Mouse (Mus musculus) monocyte, adult 2 months (primary cell): ENCODE results near the gene Tbcc.
"Not testable (repeated sequence)": the region's sequence is repeated elsewhere in the genome, so short reads cannot be mapped to it uniquely, and the experiment has no call there.

ENCODE experiments used
- DNase-seq, 2 experiments: peaks; one replicate each; pipeline ENCODE4 v3.0.0; 2022; ENCODE audit warnings: low spot score in 2 of 2, low read depth in 1 of 2

Tbcc gene

GRCm38 (mm10) chr17:46890116-46890815 lies at the start of gene Tbcc:
TSS of gene Tbcc (plus strand) at chr17:46890684.
- peak; percentile 89 to 91 for DNase-seq

DNA sequence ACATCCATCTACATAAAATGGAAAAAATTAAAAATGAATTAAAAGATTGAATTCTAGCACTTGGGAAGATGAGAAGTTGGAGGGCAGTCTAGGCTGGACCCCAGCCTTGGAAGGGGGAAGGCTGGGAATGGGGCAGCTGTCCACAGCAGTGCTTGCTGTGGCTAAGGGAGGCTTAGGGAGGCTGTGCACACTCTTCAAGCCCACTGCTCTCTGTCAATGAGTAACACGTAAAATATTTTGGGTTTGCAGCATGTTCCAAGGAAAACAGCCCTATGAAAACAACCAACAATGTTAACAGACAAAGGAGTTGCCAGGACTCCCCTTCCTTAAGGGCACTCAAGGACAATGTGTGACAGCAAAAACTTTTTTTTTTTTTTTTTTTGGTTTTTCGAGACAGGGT lies 47.5 kb upstream of the Tbcc start:
- DNase-seq, result no peak

GRCm38 (mm10) chr17:46843716-46844115 lies 46.8 kb upstream of the Tbcc start:
- DNase-seq, result no peak

- DNase-seq, result no peak
Measured at GRCm38 (mm10) chr17:46844811-46845210, 45.7 kb upstream of the Tbcc start.

DNA sequence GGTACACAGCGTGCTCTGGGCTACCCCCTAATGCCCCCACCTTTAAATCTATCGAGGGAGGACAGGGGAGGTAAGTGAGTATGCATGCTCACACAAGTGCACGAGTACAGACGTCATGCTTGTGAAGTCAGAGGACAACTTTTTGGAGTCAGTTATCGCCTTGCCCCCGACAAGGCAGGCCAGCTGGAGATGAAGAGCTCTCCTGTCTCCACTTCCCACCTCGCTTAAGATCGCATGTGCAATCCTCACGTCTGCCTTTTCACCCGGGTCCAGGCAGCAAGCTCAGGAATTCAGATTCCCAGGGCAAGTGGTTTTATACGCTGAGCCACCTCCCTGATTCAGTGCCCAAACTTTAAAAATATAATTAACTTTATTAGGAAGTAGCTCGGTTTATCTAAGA lies 45.2 kb upstream of the Tbcc start:
- DNase-seq, result no peak

DNA sequence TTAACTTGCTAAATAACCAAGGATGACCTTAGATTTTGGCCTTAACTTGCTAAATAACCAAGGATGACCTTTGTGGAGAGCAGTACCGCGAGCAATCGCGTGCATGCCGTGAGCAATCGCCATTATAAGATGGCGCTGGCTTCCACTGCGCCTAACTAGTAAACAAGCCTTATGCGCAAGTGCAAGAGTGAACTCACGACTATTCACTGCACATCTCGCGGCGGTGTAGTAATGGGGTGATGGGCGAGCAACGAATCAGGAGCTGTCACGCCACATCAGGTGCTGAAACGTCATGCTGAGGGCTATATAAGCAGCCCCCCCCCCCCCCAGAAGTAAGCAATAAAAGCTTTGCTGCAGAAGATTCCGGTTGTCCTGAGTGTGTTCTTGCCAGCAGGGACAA lies 43.9 kb upstream of the Tbcc start:
- DNase-seq, result not testable (repeated sequence)

GRCm38 (mm10) chr17:46847206-46847605 lies 43.3 kb upstream of the Tbcc start:
- no peak for DNase-seq

DNA sequence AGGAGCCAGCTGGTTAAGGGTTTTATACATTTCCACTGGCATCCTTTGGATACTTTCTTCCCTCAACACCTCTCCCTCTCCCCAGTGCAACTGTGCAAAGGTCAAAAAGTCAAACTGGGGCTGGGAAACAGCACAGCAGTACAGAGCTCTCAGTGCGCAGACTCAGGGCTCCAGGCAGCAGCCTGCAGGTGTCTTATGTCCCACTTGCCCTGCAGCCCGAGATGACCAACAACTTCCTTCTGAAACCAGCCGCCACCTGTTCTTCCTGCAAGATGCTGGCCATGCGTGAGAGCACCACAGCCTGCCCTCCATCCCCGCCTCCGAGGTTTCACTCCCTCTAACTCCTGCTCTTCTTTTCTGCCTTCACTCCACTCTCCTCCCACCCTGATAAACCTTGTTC lies 37.8 kb upstream of the Tbcc start:
- DNase-seq, result no peak

DNA sequence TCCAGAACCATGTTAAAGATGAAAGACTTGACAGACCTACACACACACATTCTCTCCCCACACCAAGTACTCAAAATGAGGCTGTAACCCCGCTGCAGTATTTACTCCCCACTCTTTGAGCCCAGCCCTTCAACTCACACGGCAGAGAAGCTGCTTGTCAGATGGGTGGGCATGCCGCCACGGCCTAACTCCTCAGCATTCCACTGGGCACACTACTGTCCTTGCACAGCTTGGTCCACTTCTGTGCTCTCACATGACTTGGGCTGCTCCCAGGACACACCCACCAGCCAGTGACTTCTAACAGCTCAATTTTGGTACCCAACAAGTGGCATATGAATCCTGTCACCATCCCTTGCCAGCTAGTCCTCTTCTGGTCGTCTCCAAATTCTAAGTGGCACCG lies 37.2 kb upstream of the Tbcc start:
- DNase-seq, result no peak

- DNase-seq, result no peak
Measured at GRCm38 (mm10) chr17:46854096-46854495, 36.4 kb upstream of the Tbcc start.

DNA sequence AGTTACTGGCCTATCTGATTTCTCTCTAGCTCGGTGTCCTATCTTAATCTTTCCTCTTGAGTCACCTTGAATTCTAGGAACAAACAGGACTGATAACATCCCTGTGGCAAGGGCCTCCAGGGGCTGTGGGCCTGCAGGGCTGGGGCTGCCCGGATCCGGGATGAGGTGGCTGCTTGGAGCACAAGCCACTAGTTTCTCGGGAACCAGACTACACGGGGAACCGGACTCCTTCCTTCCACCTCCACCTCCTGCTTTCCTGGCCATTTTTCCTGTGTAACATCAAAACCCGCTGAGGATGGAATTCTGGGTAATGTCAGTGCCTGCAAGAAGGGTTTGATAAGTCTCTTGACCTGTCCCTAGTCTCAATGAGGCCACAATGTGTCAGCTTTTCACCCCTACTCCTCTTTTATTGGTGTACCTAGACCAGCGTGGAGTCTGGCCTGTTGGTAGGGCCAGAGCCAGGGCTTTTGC lies 35.8 kb upstream of the Tbcc start:
- DNase-seq, result no peak

GRCm38 (mm10) chr17:46855328-46856106 lies 35.0 kb upstream of the Tbcc start:
- DNase-seq, result no peak

DNA sequence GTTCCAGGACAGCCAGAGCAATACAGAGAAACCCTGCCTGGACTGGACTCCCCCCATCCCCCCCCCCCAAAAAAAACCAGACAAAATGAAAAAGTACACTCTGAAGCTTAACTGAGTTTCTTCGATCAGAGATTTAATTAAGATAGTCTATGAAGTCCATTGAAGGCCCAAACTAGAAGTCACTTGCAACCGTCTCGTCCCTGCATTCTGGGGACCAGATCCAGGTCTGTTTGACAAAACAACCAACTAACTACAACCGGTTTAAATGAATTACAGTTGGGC lies 34.4 kb upstream of the Tbcc start:
- no peak for DNase-seq

- peak in 1 of 2 experiments; percentile 68 for DNase-seq
Measured at GRCm38 (mm10) chr17:46856471-46857360, 33.8 kb upstream of the Tbcc start.

DNA sequence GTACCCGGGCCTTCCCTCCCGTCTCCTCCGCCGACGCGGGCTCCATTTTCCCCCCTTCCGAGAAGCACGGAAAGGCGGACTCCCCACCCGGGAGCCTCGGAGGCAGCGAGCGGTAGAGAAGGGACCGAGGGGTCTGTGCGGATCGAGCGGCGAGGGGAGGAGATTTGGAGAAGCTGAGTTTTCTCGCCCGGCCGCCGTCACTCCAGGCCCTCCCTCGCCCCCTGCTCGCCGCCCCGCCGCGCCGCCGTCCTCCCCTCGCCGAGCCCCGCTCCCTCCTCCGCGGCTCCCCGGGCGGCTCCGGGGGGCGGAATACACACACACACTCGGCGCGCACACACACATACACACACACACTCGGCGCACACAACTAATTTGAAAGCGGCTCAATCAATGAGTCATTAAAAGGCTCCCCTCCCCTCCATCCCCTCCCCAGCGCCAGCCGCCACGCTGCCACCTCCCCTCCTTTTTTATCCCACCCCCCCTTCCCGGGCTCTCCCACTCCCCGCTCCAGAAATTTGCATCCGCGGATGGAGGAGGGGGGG lies 33.1 kb upstream of the Tbcc start:
- peak in 1 of 2 experiments; percentile 71 for DNase-seq

- DNase-seq, result peak in 1 of 2 experiments; percentile 73
Measured at GRCm38 (mm10) chr17:46857903-46858748, 32.4 kb upstream of the Tbcc start, which contains the start of gene Bicral. TSS of gene Bicral (minus strand) at chr17:46858482.

GRCm38 (mm10) chr17:46858749-46859444 lies 31.6 kb upstream of the Tbcc start:
- DNase-seq, result no peak

DNA sequence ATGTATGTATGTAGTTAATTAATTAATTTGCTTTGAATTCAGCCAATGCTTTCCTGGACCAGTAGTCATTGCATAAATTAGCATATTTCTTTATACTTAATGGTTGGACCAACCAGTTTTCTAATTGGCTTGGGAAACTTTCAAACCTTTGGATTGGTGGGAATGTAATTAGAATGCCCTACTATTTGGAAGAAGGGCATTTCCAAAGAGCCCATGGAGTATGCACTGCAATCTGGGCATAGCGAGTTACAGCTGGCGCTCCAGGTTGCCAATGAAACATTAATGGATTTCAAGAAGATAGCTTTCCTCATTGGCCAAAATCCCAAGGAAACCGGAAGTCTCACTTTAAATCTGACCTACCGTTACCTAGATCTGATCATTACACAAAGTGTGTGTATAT lies 30.4 kb upstream of the Tbcc start:
- no peak for DNase-seq

DNA sequence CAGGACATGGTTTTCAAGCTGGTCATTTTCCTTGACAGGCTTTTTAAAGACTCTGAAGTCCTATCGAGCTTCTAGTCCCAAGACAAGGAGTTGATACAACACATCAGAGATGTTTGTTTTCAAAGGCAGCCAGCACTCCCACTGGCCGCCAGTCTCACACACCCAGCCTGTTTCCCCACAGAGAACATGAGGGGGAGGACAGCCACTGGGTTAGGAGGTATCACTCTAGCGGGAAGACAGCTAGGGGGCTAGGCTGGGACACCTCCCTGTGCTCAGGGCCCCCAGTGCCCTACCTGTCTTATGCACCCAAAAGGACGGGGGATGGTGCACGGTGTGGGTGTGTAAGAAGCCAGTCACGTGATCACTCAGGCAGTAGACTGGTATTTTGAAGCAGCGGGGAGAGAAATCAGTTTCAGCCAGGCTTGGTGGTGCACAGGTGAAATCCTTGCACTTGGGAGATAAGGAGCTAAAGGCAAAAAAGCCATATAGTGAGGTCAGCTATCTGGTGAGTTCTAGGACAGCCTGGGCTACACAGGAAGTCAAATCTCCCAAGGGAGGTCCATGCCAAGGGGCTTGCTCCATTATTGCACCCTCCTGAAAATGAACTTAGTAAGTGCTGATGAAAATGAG lies 25.8 kb upstream of the Tbcc start:
- no peak for DNase-seq
